Mouse (Mus musculus) heart, adult 2 months (tissue): ENCODE measurements around the gene Tap2. TPM values are rescaled to one million over a fixed set of nuclear protein-coding genes. Genes with fewer than 3 reads are reported as not detected.

ENCODE experiments used
- DNase-seq, 2 experiments: peaks; one replicate each; pipeline ENCODE4 v3.0.0; 2021
- H3K27ac ChIP-seq: fragments of 200-600 bp; 2 replicates; pipeline ENCODE4 v1.8.1; 2022
- H3K27me3 ChIP-seq: fragments of 200-500 bp; 2 replicates; pipeline ENCODE4 v1.6.1; 2012; ENCODE audit warnings: mild to moderate bottlenecking, low read length, inconsistent platforms, mixed read lengths; ENCODE audit not compliant: control insufficient read depth, insufficient read depth
- H3K36me3 ChIP-seq: fragments of 200-500 bp; 2 replicates; pipeline ENCODE4 v1.6.1; 2012; ENCODE audit warnings: low read length, inconsistent platforms; ENCODE audit not compliant: control insufficient read depth, insufficient read depth
- H3K4me1 ChIP-seq: fragments of 200-500 bp; 2 replicates; pipeline ENCODE4 v1.6.1; 2011; ENCODE audit warnings: low read length; ENCODE audit not compliant: control insufficient read depth, insufficient read depth
- H3K4me3 ChIP-seq: fragments of 200-600 bp; 2 replicates; pipeline ENCODE4 v1.8.1; 2022
- H3K79me2 ChIP-seq: fragments of 200-500 bp; replicated peaks from 2 replicates; pipeline ENCODE4 v1.6.1; 2012; ENCODE audit warnings: mild to moderate bottlenecking, inconsistent platforms, low read length, moderate library complexity, mixed read lengths; ENCODE audit not compliant: control insufficient read depth, insufficient read depth
- H3K9ac ChIP-seq: fragments of 200-500 bp; 2 replicates; pipeline ENCODE4 v1.6.1; 2012; ENCODE audit warnings: low read depth, mild to moderate bottlenecking, control low read depth, inconsistent platforms, low read length, mixed read lengths
- CTCF ChIP-seq: fragments of 200-600 bp; IDR thresholded peaks from 2 replicates; pipeline ENCODE4 v1.8.1; 2022; ENCODE audit warnings: antibody characterized with exemption, mild to moderate bottlenecking, moderate library complexity
- EP300 ChIP-seq: fragments of 200-500 bp; IDR thresholded peaks from 2 replicates; pipeline ENCODE4 v1.6.1; 2011; ENCODE audit warnings: low read depth, low read length, control low read depth; ENCODE audit not compliant: insufficient read depth
- POLR2A ChIP-seq: fragments of 200-500 bp; IDR thresholded peaks from 2 replicates; pipeline ENCODE4 v1.6.1; 2011; ENCODE audit warnings: mild to moderate bottlenecking, low read depth, low read length, control low read depth; ENCODE audit not compliant: insufficient read depth
- WGBS: fragments of 180-500 bp; shearing (Covaris S2); methylation state at CpG from one replicate; pipeline ENCODE4 v1.1.7; 2018; 5-methylcytosine and 5-hydroxymethylcytosine counted together
- intact Hi-C: fragments of 180-260 bp; cut with DNase I; formaldehyde crosslinking; loops from one replicate; pipeline ENCODE4 v1.15.1; 2025
- polyA plus RNA-seq: library from polyadenylated mRNA; depleted of rRNA; stranded (reverse); fragments of >200 nt; gene quantifications from 2 replicates; pipeline ENCODE4 v1.2.3, GENCODE M21; 2012
- total RNA-seq, 2 experiments: library from RNA; stranded (reverse); gene quantifications; 2 replicates each; pipeline ENCODE4 v1.2.3; 2021

The Tap2 gene
- total and polyA plus RNA-seq, 3 experiments: 26.1 to 31.2 (median 26.5) TPM

DNA sequence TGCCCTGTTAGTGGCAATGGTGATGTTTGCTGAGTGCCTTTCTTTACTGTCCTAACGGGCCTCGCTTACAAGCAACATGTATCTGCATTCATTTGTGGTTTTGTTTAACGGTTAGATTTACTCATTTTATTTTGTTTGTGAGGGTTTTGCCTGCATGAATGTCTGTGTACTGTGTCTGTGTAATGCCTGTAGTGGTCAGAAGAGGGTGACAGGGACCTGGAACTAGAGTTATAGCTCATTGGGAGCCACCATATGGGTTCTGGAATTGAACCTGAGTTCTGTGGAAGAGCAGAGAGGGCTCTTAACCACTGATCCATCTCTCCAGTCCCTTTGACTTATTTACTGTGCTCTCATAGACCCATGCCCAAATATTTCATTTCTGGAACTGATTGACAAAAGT, 43.7 kb downstream of the Tap2 start:
- intact Hi-C loops: no loop called here
- no peak overlapping the region for H3K9ac ChIP-seq
- no peak for DNase-seq
- 88% methylated on average over 3 of the region's 3 CpGs for WGBS
- no peaks in the 10 kb centered on the region for H3K27me3 ChIP-seq
- no peaks in the 10 kb centered on the region for H3K79me2 ChIP-seq
- peak; percentile 34 for TF ChIP-seq CTCF
- TF ChIP-seq EP300: no peak
- no peak for TF ChIP-seq POLR2A
- H3K4me1 ChIP-seq: no peaks in the 10 kb centered on the region
- H3K4me3 ChIP-seq: no peak overlapping the region
- H3K27ac ChIP-seq: no peak overlapping the region
- no peaks in the 10 kb centered on the region for H3K36me3 ChIP-seq

DNA sequence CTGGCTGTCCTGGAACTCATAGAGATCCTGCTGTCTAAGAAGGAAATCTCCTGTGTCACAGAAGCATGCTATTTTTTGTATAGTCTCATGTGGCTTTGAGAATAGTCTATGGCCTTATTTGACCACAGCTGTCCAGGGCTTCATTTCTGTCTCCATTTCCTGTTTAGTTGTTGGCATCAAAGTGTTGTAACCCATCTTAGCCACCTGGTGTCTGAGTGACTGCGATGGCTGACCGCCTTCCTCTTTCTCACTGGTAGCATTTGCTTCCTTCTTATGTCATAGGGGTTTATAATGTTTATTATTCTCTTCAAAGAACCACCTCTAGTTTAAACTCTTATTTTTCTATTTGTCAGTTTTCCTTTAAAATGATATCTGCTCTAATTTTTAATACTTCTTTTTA, 45.4 kb downstream of the Tap2 start:
- H3K36me3 ChIP-seq: no peaks in the 10 kb centered on the region
- WGBS: 57% methylated on average over 2 of the region's 2 CpGs
- intact Hi-C loops: no loop called here

DNA sequence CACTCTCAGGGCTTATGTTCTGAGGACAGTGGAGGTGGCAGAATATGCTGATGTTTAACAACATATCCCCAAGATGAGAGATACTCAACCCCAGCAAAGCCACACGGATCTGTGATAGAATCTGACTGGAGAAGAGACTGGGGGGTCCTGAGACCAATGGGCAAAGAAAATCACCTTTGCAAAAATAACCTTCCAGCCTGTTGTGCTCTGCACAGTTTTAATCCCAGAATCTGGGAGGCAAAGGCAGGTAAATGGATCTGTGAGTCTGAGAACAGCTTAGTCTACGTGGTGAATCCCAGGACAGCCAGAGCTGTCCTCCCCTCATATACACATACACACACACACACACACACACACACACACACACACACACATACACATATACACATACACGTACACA, 46.0 kb downstream of the Tap2 start:
- DNase-seq: no peak
- H3K27me3 ChIP-seq: no peaks in the 10 kb centered on the region
- H3K36me3 ChIP-seq: no peaks in the 10 kb centered on the region
- H3K4me1 ChIP-seq: no peaks in the 10 kb centered on the region
- 47% methylated on average over 3 of the region's 3 CpGs for WGBS
- no peak overlapping the region for H3K27ac ChIP-seq
- no peaks in the 10 kb centered on the region for H3K79me2 ChIP-seq
- TF ChIP-seq POLR2A: no peak
- TF ChIP-seq CTCF: no peak
- no peak for TF ChIP-seq EP300
- H3K9ac ChIP-seq: no peak overlapping the region
- intact Hi-C loops: no loop called here
- no peak overlapping the region for H3K4me3 ChIP-seq

More for the DNA sequence above, 45.4 kb downstream of the Tap2 start:
- H3K4me3 ChIP-seq: no peak overlapping the region
- no peak overlapping the region for H3K9ac ChIP-seq
- no peak overlapping the region for H3K27ac ChIP-seq
- H3K4me1 ChIP-seq: no peaks in the 10 kb centered on the region
- H3K27me3 ChIP-seq: no peaks in the 10 kb centered on the region
- no peaks in the 10 kb centered on the region for H3K79me2 ChIP-seq
- no peak for DNase-seq
- TF ChIP-seq POLR2A: no peak

DNA sequence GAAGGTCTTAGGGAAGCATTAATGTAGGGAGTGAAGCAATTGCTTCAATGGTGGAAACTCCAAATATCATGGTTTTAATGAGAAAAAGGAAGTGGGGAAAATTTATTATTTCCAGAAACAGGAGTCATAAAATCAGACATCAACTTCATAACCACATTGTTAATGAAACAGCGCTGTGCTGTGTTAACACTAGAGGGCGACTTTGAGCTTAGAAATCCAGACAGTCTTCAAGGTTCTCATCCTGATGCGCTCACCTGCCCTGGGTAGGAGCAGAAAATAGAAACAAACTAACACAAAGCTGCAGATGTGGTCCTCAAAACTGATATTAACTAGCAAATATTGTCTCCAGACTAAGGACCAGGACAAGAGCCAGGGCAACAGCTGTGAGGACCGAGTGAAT, 46.6 kb downstream of the Tap2 start:
- DNase-seq: no peak
- H3K27ac ChIP-seq: no peak overlapping the region
- WGBS: 15% methylated on average over 4 of the region's 4 CpGs
- no peak overlapping the region for H3K4me3 ChIP-seq
- no peaks in the 10 kb centered on the region for H3K4me1 ChIP-seq
- TF ChIP-seq EP300 (no peak), CTCF (peak; percentile 91), POLR2A (no peak)
- H3K36me3 ChIP-seq: no peaks in the 10 kb centered on the region
- H3K27me3 ChIP-seq: no peaks in the 10 kb centered on the region
- H3K9ac ChIP-seq: no peak overlapping the region
- no peaks in the 10 kb centered on the region for H3K79me2 ChIP-seq
- intact Hi-C loops: loop anchor here (1.0 to 5.0 kb wide), 3 partner anchors 63 to 157 kb away; no protein-coding TSS in a partner anchor

DNA sequence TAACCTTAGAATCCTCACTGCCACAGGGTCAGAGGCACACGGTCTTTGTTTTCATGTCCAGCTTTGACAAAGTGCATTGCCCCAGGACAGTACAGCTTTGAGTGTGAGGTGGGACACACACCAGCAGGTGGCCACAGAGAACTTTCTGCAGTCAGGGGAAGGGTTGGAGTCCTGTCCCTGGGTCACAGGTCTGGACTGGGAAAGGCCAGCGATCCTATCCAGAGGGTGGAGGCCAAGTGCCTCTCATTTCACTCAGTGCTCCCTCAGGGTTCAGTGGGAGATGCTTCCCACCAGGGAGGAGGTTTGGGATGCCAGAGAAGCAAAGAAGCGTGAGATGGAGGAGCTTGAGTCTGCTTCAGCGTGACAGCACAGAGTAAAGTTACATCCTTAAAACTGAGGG, 48.3 kb downstream of the Tap2 start:
- TF ChIP-seq CTCF (peak; percentile 18), POLR2A (no peak)

DNA sequence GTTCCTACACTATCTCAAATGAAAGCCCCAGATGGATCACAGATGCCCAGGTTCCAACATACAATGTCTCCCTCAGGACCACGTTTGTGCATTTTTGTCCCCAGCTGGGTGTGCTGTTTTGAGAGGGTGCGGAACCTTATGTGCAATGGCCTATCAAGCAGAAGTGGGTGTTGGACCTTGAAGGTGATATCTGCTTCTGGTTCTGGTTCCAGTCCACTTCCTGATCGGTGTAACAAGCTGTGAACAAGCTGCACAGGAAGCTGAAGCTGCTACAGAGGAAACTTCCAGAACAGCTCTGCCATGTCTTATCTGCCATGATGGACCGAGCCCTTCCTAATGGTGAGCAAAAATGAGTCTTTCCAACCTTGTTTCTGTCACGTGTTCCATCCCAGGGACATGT, 53.2 kb downstream of the Tap2 start:
- no peak for DNase-seq
- no peak for TF ChIP-seq CTCF
- TF ChIP-seq POLR2A: no peak
- TF ChIP-seq EP300: no peak
- Histone ChIP-seq H3K79me2 (no peaks in the 10 kb centered on the region), H3K9ac (no peak overlapping the region), H3K4me3 (no peak overlapping the region), H3K4me1 (no peaks in the 10 kb centered on the region), H3K27me3 (no peaks in the 10 kb centered on the region; the same call in 1 of the 2 replicates), H3K27ac (no peak overlapping the region), H3K36me3 (no peaks in the 10 kb centered on the region)
- intact Hi-C loops: no loop called here
- WGBS: 63% methylated on average over 5 of the region's 5 CpGs

More for the DNA sequence above, 48.3 kb downstream of the Tap2 start:
- Histone ChIP-seq H3K36me3 (no peaks in the 10 kb centered on the region), H3K4me1 (no peaks in the 10 kb centered on the region), H3K9ac (no peak overlapping the region), H3K27ac (no peak overlapping the region), H3K79me2 (no peaks in the 10 kb centered on the region), H3K27me3 (no peaks in the 10 kb centered on the region), H3K4me3 (no peak overlapping the region)
- DNase-seq: no peak
- intact Hi-C loops: loop anchor here (5.0 kb wide), 1 partner anchor 156 kb away; no protein-coding TSS in a partner anchor
- WGBS: 43% methylated on average over 4 of the region's 4 CpGs
